Mouse (Mus musculus): ENCODE results near the gene Gm11639.

GRCm38 (mm10) chr11:105166780-105167179 lies 481.3 kb downstream of the Gm11639 start:
- TF ChIP-seq CTCF (IDR thresholded peaks at IDR 0.05; ENCODE audit: borderline replicate concordance, insufficient read depth, low read depth, low read length) (no peak), POLR2A (IDR thresholded peaks at IDR 0.05; ENCODE audit: borderline replicate concordance, insufficient read depth, low read length) (no peak)
